Mouse (Mus musculus): ENCODE results near the gene Ifi202b.
"Not testable (repeated sequence)": the region's sequence is repeated elsewhere in the genome, so short reads cannot be mapped to it uniquely, and the experiment has no call there.

Ifi202b gene

GRCm38 (mm10) chr1:173955071-173955796 lies 27.3 kb downstream of the Ifi202b start:
- H3K4me1 ChIP-seq (replicated peaks; ENCODE audit: low read depth, low read length), result no peaks in the 10 kb centered on the region
- H3K4me3 ChIP-seq (replicated peaks; ENCODE audit: low read length), result no peak overlapping the region
- TF ChIP-seq POU5F1 (IDR thresholded peaks at IDR 0.05; ENCODE audit: borderline replicate concordance, low read length), result no peak
- TF ChIP-seq CTCF (conservative IDR thresholded peaks at IDR 0.05; ENCODE audit: low read length), result no peak
- no peak for TF ChIP-seq NANOG (IDR thresholded peaks at IDR 0.05; ENCODE audit: borderline replicate concordance, low read length)
- H3K36me3 ChIP-seq (ENCODE audit: insufficient read depth, low read length), result no peaks in the 10 kb centered on the region
- H3K27me3 ChIP-seq (ENCODE audit: insufficient read depth, low read length), result no peaks in the 10 kb centered on the region
- peaks cover 4% of the 10 kb centered on the region; the same call in 1 of the 2 replicates for H3K9me3 ChIP-seq (ENCODE audit: low read length)

GRCm38 (mm10) chr1:173953563-173953962 lies 29.0 kb downstream of the Ifi202b start:
- TF ChIP-seq CTCF (conservative IDR thresholded peaks at IDR 0.05; ENCODE audit: low read length) (no peak), NANOG (IDR thresholded peaks at IDR 0.05; ENCODE audit: borderline replicate concordance, low read length) (no peak), POU5F1 (IDR thresholded peaks at IDR 0.05; ENCODE audit: borderline replicate concordance, low read length) (no peak)
- peaks cover 6% of the 10 kb centered on the region; the same call in 1 of the 2 replicates for H3K9me3 ChIP-seq (ENCODE audit: low read length)
- no peaks in the 10 kb centered on the region for H3K27me3 ChIP-seq (ENCODE audit: insufficient read depth, low read length)
- no peak overlapping the region for H3K4me3 ChIP-seq (replicated peaks; ENCODE audit: low read length)
- H3K36me3 ChIP-seq (ENCODE audit: insufficient read depth, low read length), result no peaks in the 10 kb centered on the region
- H3K4me1 ChIP-seq (replicated peaks; ENCODE audit: low read depth, low read length), result no peaks in the 10 kb centered on the region

- not testable (repeated sequence) for H3K27me3 ChIP-seq (ENCODE audit: insufficient read depth, low read length); H3K4me3 ChIP-seq (replicated peaks; ENCODE audit: low read length); H3K4me1 ChIP-seq (replicated peaks; ENCODE audit: low read depth, low read length); H3K36me3 ChIP-seq (ENCODE audit: insufficient read depth, low read length); H3K9me3 ChIP-seq (ENCODE audit: low read length)
These were observed 33.5 kb downstream of the Ifi202b start for GRCm38 (mm10) chr1:173949044-173949443.

- not testable (repeated sequence) for H3K9me3 ChIP-seq (ENCODE audit: low read length); H3K27me3 ChIP-seq (ENCODE audit: insufficient read depth, low read length); H3K36me3 ChIP-seq (ENCODE audit: insufficient read depth, low read length); H3K4me3 ChIP-seq (replicated peaks; ENCODE audit: low read length); H3K4me1 ChIP-seq (replicated peaks; ENCODE audit: low read depth, low read length)
These were observed 39.8 kb downstream of the Ifi202b start for GRCm38 (mm10) chr1:173942780-173943066.

GRCm38 (mm10) chr1:173941924-173942779 lies 40.4 kb downstream of the Ifi202b start, which contains the start of the genes Mndal and Ifi203:
Gene Mndal (minus strand): TSS chr1:173942491.
Gene Ifi203 (minus strand): TSS chr1:173942672.
- not testable (repeated sequence) for H3K27me3 ChIP-seq (ENCODE audit: insufficient read depth, low read length); H3K4me3 ChIP-seq (replicated peaks; ENCODE audit: low read length); H3K36me3 ChIP-seq (ENCODE audit: insufficient read depth, low read length); H3K4me1 ChIP-seq (replicated peaks; ENCODE audit: low read depth, low read length); H3K9me3 ChIP-seq (ENCODE audit: low read length)

GRCm38 (mm10) chr1:173941522-173941921 lies 41.0 kb downstream of the Ifi202b start:
- not testable (repeated sequence) for H3K4me3 ChIP-seq (replicated peaks; ENCODE audit: low read length); H3K9me3 ChIP-seq (ENCODE audit: low read length); H3K4me1 ChIP-seq (replicated peaks; ENCODE audit: low read depth, low read length); H3K27me3 ChIP-seq (ENCODE audit: insufficient read depth, low read length); H3K36me3 ChIP-seq (ENCODE audit: insufficient read depth, low read length)

GRCm38 (mm10) chr1:173919279-173919678 lies 63.3 kb downstream of the Ifi202b start:
- not testable (repeated sequence) for H3K4me1 ChIP-seq (replicated peaks; ENCODE audit: low read depth, low read length); H3K27me3 ChIP-seq (ENCODE audit: insufficient read depth, low read length); H3K4me3 ChIP-seq (replicated peaks; ENCODE audit: low read length); H3K9me3 ChIP-seq (ENCODE audit: low read length); H3K36me3 ChIP-seq (ENCODE audit: insufficient read depth, low read length)

- H3K27me3 ChIP-seq (ENCODE audit: insufficient read depth, low read length), result no peaks in the 10 kb centered on the region
- H3K36me3 ChIP-seq (ENCODE audit: insufficient read depth, low read length), result no peaks in the 10 kb centered on the region
- TF ChIP-seq CTCF (conservative IDR thresholded peaks at IDR 0.05; ENCODE audit: low read length) (no peak), POU5F1 (IDR thresholded peaks at IDR 0.05; ENCODE audit: borderline replicate concordance, low read length) (no peak)
- no peaks in the 10 kb centered on the region for H3K9me3 ChIP-seq (ENCODE audit: low read length)
- no peaks in the 10 kb centered on the region for H3K4me1 ChIP-seq (replicated peaks; ENCODE audit: low read depth, low read length)
- H3K4me3 ChIP-seq (replicated peaks; ENCODE audit: low read length), result no peak overlapping the region
These were observed 68.0 kb downstream of the Ifi202b start for GRCm38 (mm10) chr1:173914559-173914958.

- H3K27me3 ChIP-seq (ENCODE audit: insufficient read depth, low read length); H3K9me3 ChIP-seq (ENCODE audit: low read length); H3K4me1 ChIP-seq (replicated peaks; ENCODE audit: low read depth, low read length); H3K36me3 ChIP-seq (ENCODE audit: insufficient read depth, low read length); H3K4me3 ChIP-seq (replicated peaks; ENCODE audit: low read length): not testable (repeated sequence)
These were observed 69.2 kb downstream of the Ifi202b start for GRCm38 (mm10) chr1:173913256-173913791.

Measured in E14TG2a.4 (cell line).